Mouse (Mus musculus): ENCODE data around the gene Gpx4. TPM values are rescaled to one million over a fixed set of nuclear protein-coding genes. Genes with fewer than 3 reads are reported as not detected.
"Not testable (repeated sequence)": the region's sequence is repeated elsewhere in the genome, so short reads cannot be mapped to it uniquely, and the experiment has no call there.

Gpx4 gene
- polyA plus RNA-seq, 1 experiment: 376 TPM

GRCm38 (mm10) chr10:80051618-80052373 is 4.8 kb downstream of the Gpx4 start:
- DNase-seq (ENCODE audit: low read depth): no peak
- no peak for TF ChIP-seq POLR2A (IDR thresholded peaks at IDR 0.05; ENCODE audit: borderline replicate concordance, extremely low read depth, insufficient read depth, insufficient read length, poor library complexity, severe bottlenecking)
- no peak for TF ChIP-seq CTCF (IDR thresholded peaks at IDR 0.05; ENCODE audit: borderline replicate concordance, extremely low read depth, insufficient read depth, insufficient read length)

DNA sequence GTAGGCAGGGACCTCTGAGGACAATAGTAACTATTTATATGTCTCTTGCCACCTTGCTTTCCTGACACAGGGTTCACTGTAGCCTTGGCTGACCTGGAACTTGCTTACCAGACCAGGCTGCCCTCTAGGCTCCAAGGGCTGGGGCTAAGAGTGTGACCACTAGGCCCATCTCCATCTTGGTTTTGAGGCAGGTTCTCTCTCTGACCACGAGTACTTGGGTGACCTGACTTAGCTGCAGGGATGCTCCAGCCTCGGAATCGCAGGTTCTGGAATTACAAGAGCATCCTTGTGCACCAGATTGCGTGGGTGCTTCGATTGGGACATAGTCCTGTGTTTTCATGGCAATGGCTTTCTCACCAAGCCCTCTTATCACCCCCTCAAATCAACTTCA is 5.4 kb downstream of the Gpx4 start:
- no peak for TF ChIP-seq CTCF (IDR thresholded peaks at IDR 0.05; ENCODE audit: borderline replicate concordance, extremely low read depth, insufficient read depth, insufficient read length)
- no peak for TF ChIP-seq POLR2A (IDR thresholded peaks at IDR 0.05; ENCODE audit: borderline replicate concordance, extremely low read depth, insufficient read depth, insufficient read length, poor library complexity, severe bottlenecking)
- DNase-seq (ENCODE audit: low read depth): no peak

- DNase-seq (ENCODE audit: low read depth): peak; percentile 100
- TF ChIP-seq CTCF (IDR thresholded peaks at IDR 0.05; ENCODE audit: borderline replicate concordance, extremely low read depth, insufficient read depth, insufficient read length): no peak
- TF ChIP-seq POLR2A (IDR thresholded peaks at IDR 0.05; ENCODE audit: borderline replicate concordance, extremely low read depth, insufficient read depth, insufficient read length, poor library complexity, severe bottlenecking): peak; percentile 85; the same call in 1 of the 2 replicates
Measured at GRCm38 (mm10) chr10:80053259-80053780, 6.4 kb downstream of the Gpx4 start.

DNA sequence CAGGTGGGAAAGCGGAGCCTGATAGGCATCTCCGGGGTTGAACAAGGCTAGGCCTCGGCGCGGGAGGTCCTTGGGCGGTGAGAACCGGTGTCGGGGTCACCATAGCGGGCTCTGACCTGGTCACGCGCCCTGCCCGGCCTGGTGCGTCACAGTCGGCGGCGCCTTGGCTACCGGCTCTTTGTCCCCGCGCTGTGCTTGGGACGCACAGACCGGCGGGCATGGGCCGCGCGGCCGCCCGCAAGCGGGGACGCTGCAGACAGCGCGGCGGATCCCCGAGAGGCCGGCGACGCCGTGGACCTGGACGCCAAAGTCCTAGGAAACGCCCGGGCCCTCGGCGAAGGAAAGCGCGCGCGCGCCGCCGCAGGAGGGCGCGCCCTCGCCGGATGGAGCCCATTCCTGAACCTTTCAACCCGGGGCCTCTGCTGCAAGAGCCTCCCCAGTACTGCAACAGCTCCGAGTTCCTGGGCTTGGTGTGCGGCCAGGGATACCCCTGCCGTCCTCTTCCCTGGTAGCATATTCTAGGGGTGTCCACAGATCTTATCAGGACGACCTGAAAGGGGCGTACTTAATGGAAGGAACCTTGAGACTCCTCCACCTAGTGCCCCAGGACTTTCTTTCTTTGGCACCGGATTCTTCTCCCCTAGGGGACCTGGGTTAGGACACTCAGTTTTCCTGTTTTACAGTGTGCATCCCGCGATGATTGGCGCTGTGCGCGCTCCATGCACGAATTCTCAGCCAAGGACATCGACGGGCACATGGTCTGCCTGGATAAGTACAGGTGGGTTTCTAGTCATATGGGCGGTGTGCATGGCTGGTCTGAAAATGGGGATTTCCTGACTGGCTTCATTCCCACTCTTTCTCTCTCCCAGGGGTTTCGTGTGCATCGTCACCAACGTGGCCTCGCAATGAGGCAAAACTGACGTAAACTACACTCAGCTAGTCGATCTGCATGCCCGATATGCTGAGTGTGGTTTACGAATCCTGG is 7.2 kb downstream of the Gpx4 start:
- TF ChIP-seq CTCF (IDR thresholded peaks at IDR 0.05; ENCODE audit: borderline replicate concordance, extremely low read depth, insufficient read depth, insufficient read length) (no peak), POLR2A (IDR thresholded peaks at IDR 0.05; ENCODE audit: borderline replicate concordance, extremely low read depth, insufficient read depth, insufficient read length, poor library complexity, severe bottlenecking) (0 out of 2 replicates have a peak, but pooled peaks have one; percentile 9)
- peak; percentile 73 for DNase-seq (ENCODE audit: low read depth)

DNA sequence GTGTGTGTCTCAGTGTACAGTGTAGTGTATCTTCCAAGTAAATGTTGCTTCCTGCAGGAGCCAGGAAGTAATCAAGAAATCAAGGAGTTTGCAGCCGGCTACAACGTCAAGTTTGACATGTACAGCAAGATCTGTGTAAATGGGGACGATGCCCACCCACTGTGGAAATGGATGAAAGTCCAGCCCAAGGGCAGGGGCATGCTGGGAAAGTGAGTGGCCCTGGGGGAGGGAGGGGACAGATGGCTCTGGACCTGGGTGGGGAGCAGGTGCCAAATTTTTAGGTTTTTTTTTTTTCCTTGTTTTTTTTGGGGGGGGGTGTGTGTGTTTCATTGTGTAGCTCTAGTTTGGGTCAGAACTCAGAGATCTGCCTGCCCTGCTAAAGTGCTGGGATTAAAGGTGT is 7.9 kb downstream of the Gpx4 start:
- not testable (repeated sequence) for DNase-seq (ENCODE audit: low read depth)

DNA sequence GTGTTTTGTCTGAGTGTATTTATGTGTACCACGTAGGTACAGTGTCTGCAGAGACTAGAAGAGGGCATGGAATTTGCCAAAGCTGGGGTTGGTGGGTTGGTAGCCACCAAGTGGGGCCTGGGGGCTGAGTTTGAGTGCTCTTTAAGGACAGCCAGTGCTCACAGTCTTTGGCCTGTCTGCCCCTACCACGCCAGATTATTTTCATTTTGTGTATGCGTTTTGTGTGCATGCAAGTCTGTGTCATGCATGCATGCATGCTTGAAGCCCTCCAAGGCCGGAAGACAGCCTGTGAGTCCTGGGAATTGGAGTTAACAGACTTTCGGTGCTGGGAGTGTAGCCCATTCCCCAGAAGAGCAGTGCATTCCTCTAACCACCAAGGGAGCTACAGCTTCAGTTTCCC is 8.4 kb downstream of the Gpx4 start:
- TF ChIP-seq POLR2A (IDR thresholded peaks at IDR 0.05; ENCODE audit: borderline replicate concordance, extremely low read depth, insufficient read depth, insufficient read length, poor library complexity, severe bottlenecking) (no peak), CTCF (IDR thresholded peaks at IDR 0.05; ENCODE audit: borderline replicate concordance, extremely low read depth, insufficient read depth, insufficient read length) (no peak)
- DNase-seq (ENCODE audit: low read depth): no peak

DNA sequence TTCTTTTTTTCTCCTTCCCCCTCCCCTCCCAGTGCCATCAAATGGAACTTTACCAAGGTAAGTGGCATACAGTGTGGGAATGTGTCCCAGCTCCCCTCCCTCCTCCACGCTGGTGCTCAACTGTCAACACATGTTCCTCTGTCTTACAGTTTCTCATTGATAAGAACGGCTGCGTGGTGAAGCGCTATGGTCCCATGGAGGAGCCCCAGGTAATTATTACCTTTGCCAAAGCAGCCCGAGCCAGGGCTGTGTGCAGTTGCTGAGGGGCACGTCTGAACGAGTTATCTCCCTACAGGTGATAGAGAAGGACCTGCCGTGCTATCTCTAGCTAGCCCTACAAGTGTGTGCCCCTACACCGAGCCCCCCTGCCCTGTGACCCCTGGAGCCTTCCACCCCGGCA is 8.9 kb downstream of the Gpx4 start:
- no peak for TF ChIP-seq POLR2A (IDR thresholded peaks at IDR 0.05; ENCODE audit: borderline replicate concordance, extremely low read depth, insufficient read depth, insufficient read length, poor library complexity, severe bottlenecking)
- no peak for TF ChIP-seq CTCF (IDR thresholded peaks at IDR 0.05; ENCODE audit: borderline replicate concordance, extremely low read depth, insufficient read depth, insufficient read length)

GRCm38 (mm10) chr10:80056506-80056905 is 9.5 kb downstream of the Gpx4 start:
- DNase-seq (ENCODE audit: low read depth): no peak
- no peak for TF ChIP-seq POLR2A (IDR thresholded peaks at IDR 0.05; ENCODE audit: borderline replicate concordance, extremely low read depth, insufficient read depth, insufficient read length, poor library complexity, severe bottlenecking)
- no peak for TF ChIP-seq CTCF (IDR thresholded peaks at IDR 0.05; ENCODE audit: borderline replicate concordance, extremely low read depth, insufficient read depth, insufficient read length)

More for the DNA sequence above, 8.9 kb downstream of the Gpx4 start:
- no peak for DNase-seq (ENCODE audit: low read depth)

GRCm38 (mm10) chr10:80056976-80057682 is 10.2 kb downstream of the Gpx4 start:
- TF ChIP-seq POLR2A (IDR thresholded peaks at IDR 0.05; ENCODE audit: borderline replicate concordance, extremely low read depth, insufficient read depth, insufficient read length, poor library complexity, severe bottlenecking) (no peak), CTCF (IDR thresholded peaks at IDR 0.05; ENCODE audit: borderline replicate concordance, extremely low read depth, insufficient read depth, insufficient read length) (no peak)
- no peak for DNase-seq (ENCODE audit: low read depth)

GRCm38 (mm10) chr10:80057683-80058326 is 10.8 kb downstream of the Gpx4 start:
- TF ChIP-seq CTCF (IDR thresholded peaks at IDR 0.05; ENCODE audit: borderline replicate concordance, extremely low read depth, insufficient read depth, insufficient read length) (no peak), POLR2A (IDR thresholded peaks at IDR 0.05; ENCODE audit: borderline replicate concordance, extremely low read depth, insufficient read depth, insufficient read length, poor library complexity, severe bottlenecking) (no peak)
- DNase-seq (ENCODE audit: low read depth): no peak

Measured in brain, embryonic 14.5 days (tissue).